Mouse (Mus musculus) thymus, adult 2 months (tissue): Measurements from ENCODE around the gene Gpr143.

Experiments
- CTCF ChIP-seq: fragments of 200-500 bp; IDR thresholded peaks from 2 replicates; pipeline ENCODE4 v1.5.1; 2012; ENCODE audit warnings: mild to moderate bottlenecking, control low read depth, low read length, moderate library complexity, borderline replicate concordance; ENCODE audit not compliant: control insufficient read depth, poor library complexity, insufficient read depth; ENCODE audit errors: extremely low read depth
- POLR2A ChIP-seq: fragments of 200-500 bp; IDR thresholded peaks from 2 replicates; pipeline ENCODE4 v1.6.1; 2012; ENCODE audit warnings: mild to moderate bottlenecking, low read length, control low read depth, moderate library complexity; ENCODE audit not compliant: control insufficient read depth, poor library complexity, insufficient read depth; ENCODE audit errors: extremely low read depth

DNA sequence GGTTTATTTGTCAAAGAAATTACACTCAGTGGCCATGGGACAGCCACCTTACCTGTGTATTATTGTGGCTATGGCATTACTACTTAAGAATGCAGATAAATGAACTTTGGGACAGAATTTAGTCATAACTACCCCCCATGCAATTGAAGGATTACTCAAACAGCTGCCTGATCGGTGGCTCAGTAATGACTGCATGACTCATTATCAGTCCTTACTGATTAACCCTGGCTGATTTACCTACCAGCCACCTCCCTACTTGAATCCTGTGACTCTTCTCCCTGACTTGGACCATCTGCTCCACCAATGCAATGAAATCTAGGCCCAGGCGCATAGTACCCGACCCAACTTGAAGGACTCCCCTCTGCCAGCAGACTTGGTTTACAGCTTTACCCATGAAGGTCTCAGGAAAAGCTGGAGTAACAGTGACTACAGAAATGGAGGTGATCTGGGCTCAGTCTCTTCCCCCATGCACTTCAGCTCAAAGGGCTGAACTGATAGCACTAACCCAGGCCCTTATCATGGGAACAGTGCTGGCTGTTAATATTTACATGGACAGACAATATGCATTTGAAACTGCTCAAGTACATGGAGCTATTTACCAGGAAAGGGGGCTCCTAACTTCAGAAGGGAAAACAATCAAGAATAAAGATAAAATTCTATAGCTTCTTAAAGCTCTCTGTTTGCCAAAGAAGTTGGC, 73.5 kb downstream of the Gpr143 start:
- TF ChIP-seq CTCF (no peak), POLR2A (no peak)
